Mouse (Mus musculus) telencephalon, adult 2 months (tissue): ENCODE data around the gene Zcchc4.

Source experiments
- DNase-seq: peaks from one replicate; pipeline ENCODE4 v3.0.0-alpha.2; 2011; ENCODE audit warnings: low read depth, low spot score

The Zcchc4 gene

GRCm38 (mm10) chr5:52871986-52872385 lies 96.8 kb downstream of the Zcchc4 start:
- DNase-seq, result no peak
